ENCODE assay signal across 26 mouse cellular contexts in genomic region chr4:149037706-149038105, GRCm38 (mm10).
DNase-seq lines count a peak whose midpoint lies in the region; ATAC-seq and TF ChIP-seq lines count a peak whose summit lies in the region.
"Had no signal": no experiment of that assay in that cellular context is flagged by ENCODE, and none has a peak within 500 bp of the region (broad histone marks: within the 10 kb centered on the region; RNA-seq: fewer than 3 reads in every experiment).

No protein-coding gene starts in this region.

- ATAC-seq in hindbrain, embryonic 11.5 days (ENCODE audit: low FRiP score): no peak
- ATAC-seq in kidney, postnatal 0 days (replicated peaks; ENCODE audit: low FRiP score, low read depth): no peak
- no peak for ATAC-seq in neural tube, embryonic 13.5 days (ENCODE audit: low read depth)
- no peak for ATAC-seq in neural tube, embryonic 15.5 days (ENCODE audit: low FRiP score)
- ATAC-seq: activated CD4-positive, CD25-positive, alpha-beta regulatory T cell, adult 4 months; forebrain, embryonic 13.5 days; forebrain, embryonic 16.5 days had no signal

- 0 out of 2 replicates have a peak overlapping the region, but pooled peaks have one; percentile 46 for H3K27ac ChIP-seq in hindbrain, embryonic 10.5 days
- no peak overlapping the region for H3K27ac ChIP-seq in hindbrain, embryonic 11.5 days (ENCODE audit: low read depth, low read length)
- H3K27ac ChIP-seq in kidney, postnatal 0 days: no peak overlapping the region
- H3K27ac ChIP-seq in neural tube, embryonic 13.5 days (replicated peaks): peak overlapping the region; percentile 54; the same call in 1 of the 2 replicates
- no peak overlapping the region for H3K27ac ChIP-seq in neural tube, embryonic 15.5 days (replicated peaks)
- H3K27ac ChIP-seq: forebrain, embryonic 13.5 days; heart, adult 2 months; heart, embryonic 10.5 days; heart, embryonic 13.5 days had no signal

- WGBS in hindbrain, embryonic 10.5 days: 56% methylated on average over 6 of the region's 6 CpGs
- WGBS in hindbrain, embryonic 11.5 days: 56% methylated on average over 6 of the region's 6 CpGs
- 24% methylated on average over 6 of the region's 6 CpGs for WGBS in kidney, postnatal 0 days
- WGBS in neural tube, embryonic 13.5 days: 57% methylated on average over 6 of the region's 6 CpGs
- WGBS in neural tube, embryonic 15.5 days: 62% methylated on average over 6 of the region's 6 CpGs

- no peaks in the 10 kb centered on the region for H3K27me3 ChIP-seq in hindbrain, embryonic 10.5 days (ENCODE audit: insufficient read depth, poor library complexity, severe bottlenecking)
- H3K27me3 ChIP-seq in hindbrain, embryonic 11.5 days (ENCODE audit: control insufficient read depth, insufficient read depth, low read length): no peaks in the 10 kb centered on the region
- no peaks in the 10 kb centered on the region for H3K27me3 ChIP-seq in kidney, postnatal 0 days (ENCODE audit: insufficient read depth, low read length)
- H3K27me3 ChIP-seq in neural tube, embryonic 13.5 days: no peaks in the 10 kb centered on the region
- no peaks in the 10 kb centered on the region for H3K27me3 ChIP-seq in neural tube, embryonic 15.5 days (replicated peaks)
- H3K27me3 ChIP-seq: forebrain, embryonic 13.5 days; heart, embryonic 13.5 days; hindbrain, embryonic 13.5 days had no signal

- no peaks in the 10 kb centered on the region for H3K9me3 ChIP-seq in hindbrain, embryonic 10.5 days
- no peaks in the 10 kb centered on the region for H3K9me3 ChIP-seq in hindbrain, embryonic 11.5 days (ENCODE audit: control insufficient read depth, low read length)
- no peaks in the 10 kb centered on the region for H3K9me3 ChIP-seq in kidney, postnatal 0 days (replicated peaks; ENCODE audit: low read length)
- H3K9me3 ChIP-seq in neural tube, embryonic 13.5 days: no peaks in the 10 kb centered on the region
- H3K9me3 ChIP-seq in neural tube, embryonic 15.5 days (replicated peaks): no peaks in the 10 kb centered on the region
- H3K9me3 ChIP-seq: forebrain, embryonic 10.5 days; forebrain, embryonic 13.5 days; heart, embryonic 10.5 days; heart, embryonic 13.5 days; hindbrain, embryonic 13.5 days had no signal

- no peak for DNase-seq in hindbrain, embryonic 10.5 days (ENCODE audit: low spot score)
- DNase-seq in hindbrain, embryonic 11.5 days (ENCODE audit: low spot score): no peak
- peak; percentile 15 for DNase-seq in kidney, postnatal 0 days (ENCODE audit: low spot score)
- no peak for DNase-seq in kidney, postnatal 4 days
- no peak for DNase-seq in yolk sac, embryonic 10.5 days (ENCODE audit: low spot score)
- DNase-seq: adrenal gland, adult 8-10 months; adrenal gland, postnatal 25 days; cerebellum, adult 11-12 months; cerebellum, adult 8-10 months; cerebellum, postnatal 10 days; cerebellum, postnatal 36 days; embryo, embryonic 11 days; gastrocnemius, postnatal 10 days; gastrocnemius, postnatal 36 days; heart, adult 2 months; heart, postnatal 14 days; heart, postnatal 4 days had no signal

- TF ChIP-seq CTCF in kidney, postnatal 0 days (IDR thresholded peaks at IDR 0.05; ENCODE audit: low read depth): no peak

- H3K9ac ChIP-seq in hindbrain, embryonic 11.5 days (ENCODE audit: low read depth, low read length): no peak overlapping the region
- H3K9ac ChIP-seq in kidney, postnatal 0 days (ENCODE audit: low read depth, low read length): no peak overlapping the region
- H3K9ac ChIP-seq in neural tube, embryonic 13.5 days: no peak overlapping the region
- H3K9ac ChIP-seq in neural tube, embryonic 15.5 days (replicated peaks): no peak overlapping the region
- H3K9ac ChIP-seq: forebrain, embryonic 13.5 days; heart, embryonic 13.5 days; hindbrain, embryonic 13.5 days had no signal

- no peak overlapping the region for H3K4me2 ChIP-seq in hindbrain, embryonic 11.5 days (replicated peaks; ENCODE audit: low read depth, low read length)
- no peak overlapping the region for H3K4me2 ChIP-seq in kidney, postnatal 0 days (ENCODE audit: low read length)
- H3K4me2 ChIP-seq in neural tube, embryonic 13.5 days: no peak overlapping the region
- no peak overlapping the region for H3K4me2 ChIP-seq in neural tube, embryonic 15.5 days
- H3K4me2 ChIP-seq: forebrain, embryonic 13.5 days; heart, embryonic 13.5 days; hindbrain, embryonic 13.5 days had no signal

- H3K36me3 ChIP-seq in hindbrain, embryonic 10.5 days: peaks cover 7% of the 10 kb centered on the region; the same call in 1 of the 2 replicates
- no peaks in the 10 kb centered on the region for H3K36me3 ChIP-seq in hindbrain, embryonic 11.5 days (ENCODE audit: control insufficient read depth, insufficient read depth, low read length)
- peaks cover 6% of the 10 kb centered on the region; the same call in 1 of the 2 replicates for H3K36me3 ChIP-seq in kidney, postnatal 0 days (ENCODE audit: insufficient read depth, low read length)
- H3K36me3 ChIP-seq in neural tube, embryonic 13.5 days: no peaks in the 10 kb centered on the region
- H3K36me3 ChIP-seq in neural tube, embryonic 15.5 days: no peaks in the 10 kb centered on the region
- H3K36me3 ChIP-seq: hindbrain, embryonic 13.5 days had no signal

- H3K4me1 ChIP-seq in hindbrain, embryonic 10.5 days (replicated peaks): peaks cover 63% of the 10 kb centered on the region
- H3K4me1 ChIP-seq in hindbrain, embryonic 11.5 days (replicated peaks; ENCODE audit: control insufficient read depth, insufficient read depth, low read length): peaks cover 9% of the 10 kb centered on the region; the same call in 1 of the 2 replicates
- H3K4me1 ChIP-seq in kidney, postnatal 0 days (replicated peaks; ENCODE audit: insufficient read depth, low read length): peaks cover 3% of the 10 kb centered on the region; the same call in 1 of the 2 replicates
- peaks cover 52% of the 10 kb centered on the region for H3K4me1 ChIP-seq in neural tube, embryonic 13.5 days (replicated peaks)
- H3K4me1 ChIP-seq in neural tube, embryonic 15.5 days: peaks cover 33% of the 10 kb centered on the region

- H3K4me3 ChIP-seq in hindbrain, embryonic 10.5 days: no peak overlapping the region
- H3K4me3 ChIP-seq in hindbrain, embryonic 11.5 days (ENCODE audit: low read depth, low read length): no peak overlapping the region
- H3K4me3 ChIP-seq in kidney, postnatal 0 days (replicated peaks; ENCODE audit: low read depth, low read length): no peak overlapping the region
- no peak overlapping the region for H3K4me3 ChIP-seq in neural tube, embryonic 13.5 days
- H3K4me3 ChIP-seq in neural tube, embryonic 15.5 days (replicated peaks): no peak overlapping the region
- H3K4me3 ChIP-seq: forebrain, embryonic 10.5 days; forebrain, embryonic 13.5 days; heart, adult 2 months; heart, embryonic 10.5 days; heart, embryonic 13.5 days; hindbrain, embryonic 13.5 days had no signal

Comparison
In these comparisons a context has a peak if more than half of its experiments do, and no peak if none do; other contexts are left out.
1. H3K27ac ChIP-seq: peak in hindbrain, embryonic 10.5 days (single experiment) and neural tube, embryonic 13.5 days (single experiment); none in hindbrain, embryonic 11.5 days (single experiment), kidney, postnatal 0 days (single experiment) and neural tube, embryonic 15.5 days (single experiment).